Mouse (Mus musculus): ENCODE data around the gene Sept3. TPM values are rescaled to one million over a fixed set of nuclear protein-coding genes. Genes with fewer than 3 reads are reported as not detected.
A peak's percentile ranks its signal among the peaks of the same experiment; 100 is the strongest.

Gene Sept3
- 223 and 233 TPM in 2 replicates for polyA plus RNA-seq (2016; fragmentation: Nextera tagmentation; extraction: Ambion mirVana)

DNA sequence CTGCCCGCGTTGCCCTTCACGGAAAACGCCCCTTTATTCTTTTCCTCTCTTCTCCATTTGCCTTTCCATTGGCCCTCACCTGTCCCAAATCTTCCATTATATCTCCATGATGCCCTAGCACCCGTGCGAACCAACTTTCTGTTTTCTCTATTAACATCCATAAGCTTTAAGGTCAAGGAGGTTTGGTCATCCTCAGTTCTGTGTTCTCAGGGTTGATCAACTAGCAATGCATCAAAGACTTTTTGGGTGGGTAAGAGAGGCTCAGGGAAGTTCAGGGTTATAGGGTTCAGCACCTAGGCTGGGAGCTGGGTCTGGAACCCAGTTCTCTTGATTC, at the start of gene Sept3:
Gene Sept3 (plus strand): TSS at position 301 of the 334 bp plus-strand sequence.
- Histone ChIP-seq H3K27me3 (peaks cover 30% of the 10 kb centered on the region), H3K4me3 (replicated peaks) (peak within 1 kb of the TSS; percentile 80), H3K9ac (peak within 1 kb of the TSS; percentile 91), H3K36me3 (replicated peaks) (peaks cover 23% of the 10 kb centered on the region), H3K9me3 (no peaks in the 10 kb centered on the region), H3K4me2 (peak within 1 kb of the TSS; percentile 75), H3K27ac (peak within 1 kb of the TSS; percentile 95), H3K4me1 (peaks cover 53% of the 10 kb centered on the region)
- no peak; the same call in 1 of the 2 replicates for ATAC-seq (ENCODE audit: low FRiP score)
- WGBS: 24% methylated on average over 6 of the region's 6 CpGs

DNA sequence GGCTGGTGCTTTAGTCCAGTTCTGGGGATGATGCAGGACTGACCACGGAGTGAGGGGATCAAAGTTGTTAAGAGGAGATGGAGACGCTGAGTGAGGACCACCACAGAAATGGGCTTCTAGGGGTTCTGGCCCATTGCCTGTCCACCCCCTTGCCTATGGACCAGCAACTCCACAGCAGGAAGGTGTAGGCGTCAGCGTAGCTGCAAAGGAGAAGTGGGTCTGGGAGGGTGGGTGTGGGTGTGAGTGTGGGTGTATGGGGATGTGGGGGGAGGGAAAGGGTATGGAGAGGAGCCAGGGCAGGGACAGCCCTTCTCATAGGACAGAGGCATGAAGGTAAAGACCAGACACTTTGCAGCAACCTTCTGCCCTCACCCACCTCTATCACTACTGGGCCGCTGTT, 48.9 kb upstream of the Sept3 start:
- no peak overlapping the region for H3K27ac ChIP-seq
- 91% methylated on average over 5 of the region's 5 CpGs for WGBS
- H3K4me1 ChIP-seq: peaks cover 25% of the 10 kb centered on the region
- no peaks in the 10 kb centered on the region for H3K36me3 ChIP-seq (replicated peaks)
- ATAC-seq (ENCODE audit: low FRiP score): no peak
- H3K27me3 ChIP-seq: peaks cover 43% of the 10 kb centered on the region
- no peak overlapping the region for H3K9ac ChIP-seq
- H3K4me3 ChIP-seq (replicated peaks): no peak overlapping the region
- H3K9me3 ChIP-seq: no peaks in the 10 kb centered on the region
- H3K4me2 ChIP-seq: no peak overlapping the region

DNA sequence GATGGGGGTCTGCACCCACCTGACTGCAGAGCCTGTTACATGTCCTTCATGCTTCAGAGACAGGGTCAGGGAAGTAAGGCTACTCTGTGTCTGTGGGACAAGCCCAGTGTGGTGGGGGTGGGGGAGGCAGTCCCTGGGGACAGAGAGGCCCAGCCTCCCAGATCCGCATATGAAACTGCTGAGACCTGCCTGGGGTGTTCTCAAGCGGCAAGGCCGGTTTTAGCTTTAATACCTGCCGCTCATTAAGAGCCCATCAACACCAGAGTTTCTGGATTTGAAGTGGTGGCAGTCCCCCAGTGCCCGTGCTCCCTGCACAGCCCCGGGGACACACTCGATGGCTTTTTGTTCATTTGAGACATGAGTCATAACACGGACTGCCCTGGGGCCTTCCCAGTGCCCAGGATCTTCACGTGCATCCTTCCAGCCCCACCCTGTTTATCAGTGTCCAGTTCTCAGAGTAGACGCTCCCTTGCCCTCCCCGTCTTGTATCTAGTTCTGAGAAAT, 45.1 kb upstream of the Sept3 start:
- ATAC-seq (ENCODE audit: low FRiP score): no peak
- Histone ChIP-seq H3K27ac (no peak overlapping the region), H3K4me3 (replicated peaks) (no peak overlapping the region), H3K9ac (no peak overlapping the region), H3K4me2 (no peak overlapping the region), H3K27me3 (peaks cover 18% of the 10 kb centered on the region), H3K36me3 (replicated peaks) (peaks cover 7% of the 10 kb centered on the region; the same call in 1 of the 2 replicates), H3K4me1 (peaks cover 8% of the 10 kb centered on the region; the same call in 1 of the 2 replicates), H3K9me3 (no peaks in the 10 kb centered on the region)
- WGBS: 32% methylated on average over 11 of the region's 11 CpGs

- WGBS: 62% methylated on average over 6 of the region's 6 CpGs
- no peak overlapping the region for H3K4me3 ChIP-seq (replicated peaks)
- H3K4me1 ChIP-seq: peaks cover 8% of the 10 kb centered on the region; the same call in 1 of the 2 replicates
- H3K9me3 ChIP-seq: no peaks in the 10 kb centered on the region
- ATAC-seq (ENCODE audit: low FRiP score): no peak
- H3K4me2 ChIP-seq: no peak overlapping the region
- peaks cover 7% of the 10 kb centered on the region; the same call in 1 of the 2 replicates for H3K36me3 ChIP-seq (replicated peaks)
- H3K27ac ChIP-seq: no peak overlapping the region; the same call in 1 of the 2 replicates
- H3K27me3 ChIP-seq: peaks cover 12% of the 10 kb centered on the region
- H3K9ac ChIP-seq: no peak overlapping the region
These were observed 44.5 kb upstream of the Sept3 start for GRCm38 (mm10) chr15:82230098-82230611.

- 82% methylated on average over 4 of the region's 4 CpGs for WGBS
- Histone ChIP-seq H3K9me3 (no peaks in the 10 kb centered on the region), H3K9ac (no peak overlapping the region), H3K27ac (no peak overlapping the region), H3K27me3 (peaks cover 2% of the 10 kb centered on the region; the same call in 1 of the 2 replicates), H3K4me3 (replicated peaks) (no peak overlapping the region), H3K4me2 (no peak overlapping the region), H3K36me3 (replicated peaks) (peaks cover 7% of the 10 kb centered on the region; the same call in 1 of the 2 replicates), H3K4me1 (peaks cover 8% of the 10 kb centered on the region; the same call in 1 of the 2 replicates)
- ATAC-seq (ENCODE audit: low FRiP score): 0 out of 2 replicates have a peak, but pooled peaks have one; percentile 46
These were observed 43.6 kb upstream of the Sept3 start for GRCm38 (mm10) chr15:82231100-82231499.

DNA sequence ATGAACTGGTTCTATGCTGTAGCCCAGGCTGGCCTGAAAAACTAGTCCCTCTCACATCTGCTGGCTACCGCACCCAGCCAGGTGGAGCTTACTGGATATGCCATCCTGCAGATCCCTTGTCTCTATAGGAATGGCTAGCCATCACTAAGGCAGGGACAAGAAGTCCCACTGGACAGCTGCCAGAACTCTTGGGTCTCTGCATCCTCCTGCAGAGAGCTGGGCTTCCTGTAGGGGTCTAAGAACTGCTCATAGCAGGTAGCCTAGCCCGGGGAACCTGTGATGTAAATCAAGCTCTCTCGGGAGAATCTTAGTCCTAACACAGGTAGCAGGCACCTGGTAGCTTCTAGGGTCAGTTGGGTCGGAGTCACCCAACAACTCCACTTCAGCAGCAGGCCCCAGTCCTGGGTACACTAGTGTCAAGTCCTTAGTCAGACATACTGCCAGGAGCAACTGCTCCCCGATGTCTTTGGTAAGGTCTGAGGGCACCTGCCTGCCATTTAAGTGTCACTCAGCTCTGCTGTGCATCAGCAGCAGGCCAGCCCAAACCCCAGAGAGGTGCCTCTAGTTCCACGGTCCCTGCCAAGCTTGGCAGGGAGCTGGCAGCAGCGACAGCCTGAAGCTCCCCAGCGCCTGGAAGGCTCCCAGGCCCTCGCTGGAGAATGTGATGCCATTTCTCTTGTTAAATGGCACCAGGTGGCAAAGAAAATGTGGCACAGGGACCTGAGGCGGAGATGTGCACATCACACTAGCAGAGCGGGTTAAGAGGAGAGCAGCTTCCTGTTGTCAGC, 42.9 kb upstream of the Sept3 start:
- no peak for ATAC-seq (ENCODE audit: low FRiP score)

GRCm38 (mm10) chr15:82232651-82233050, 42.0 kb upstream of the Sept3 start:
- 68% methylated on average over 4 of the region's 4 CpGs for WGBS

More for the DNA sequence above, 42.9 kb upstream of the Sept3 start:
- H3K27me3 ChIP-seq: no peaks in the 10 kb centered on the region
- H3K9ac ChIP-seq: no peak overlapping the region
- H3K36me3 ChIP-seq (replicated peaks): peaks cover 7% of the 10 kb centered on the region; the same call in 1 of the 2 replicates
- no peak overlapping the region for H3K27ac ChIP-seq
- no peak overlapping the region for H3K4me3 ChIP-seq (replicated peaks)
- H3K9me3 ChIP-seq: no peaks in the 10 kb centered on the region
- 63% methylated on average over 11 of the region's 11 CpGs for WGBS
- peaks cover 8% of the 10 kb centered on the region; the same call in 1 of the 2 replicates for H3K4me1 ChIP-seq
- no peak overlapping the region for H3K4me2 ChIP-seq

GRCm38 (mm10) chr15:82235661-82236060, 39.0 kb upstream of the Sept3 start:
- no peak overlapping the region for H3K4me3 ChIP-seq (replicated peaks)
- H3K27ac ChIP-seq: no peak overlapping the region
- ATAC-seq (ENCODE audit: low FRiP score): no peak
- H3K9me3 ChIP-seq: no peaks in the 10 kb centered on the region
- H3K36me3 ChIP-seq (replicated peaks): peaks cover 20% of the 10 kb centered on the region; the same call in 1 of the 2 replicates
- 73% methylated on average over 10 of the region's 10 CpGs for WGBS
- no peak overlapping the region for H3K4me2 ChIP-seq
- no peak overlapping the region for H3K9ac ChIP-seq
- no peaks in the 10 kb centered on the region for H3K27me3 ChIP-seq
- no peaks in the 10 kb centered on the region for H3K4me1 ChIP-seq

More at GRCm38 (mm10) chr15:82232651-82233050, 42.0 kb upstream of the Sept3 start:
- H3K4me2 ChIP-seq: no peak overlapping the region
- H3K36me3 ChIP-seq (replicated peaks): peaks cover 7% of the 10 kb centered on the region; the same call in 1 of the 2 replicates
- H3K27me3 ChIP-seq: no peaks in the 10 kb centered on the region
- H3K9ac ChIP-seq: no peak overlapping the region
- no peak for ATAC-seq (ENCODE audit: low FRiP score)
- H3K27ac ChIP-seq: no peak overlapping the region
- peaks cover 8% of the 10 kb centered on the region; the same call in 1 of the 2 replicates for H3K4me1 ChIP-seq
- H3K4me3 ChIP-seq (replicated peaks): no peak overlapping the region
- no peaks in the 10 kb centered on the region for H3K9me3 ChIP-seq

- 20% methylated on average over 5 of the region's 5 CpGs for WGBS
- no peaks in the 10 kb centered on the region for H3K27me3 ChIP-seq
- no peak overlapping the region for H3K9ac ChIP-seq
- H3K27ac ChIP-seq: no peak overlapping the region
- ATAC-seq (ENCODE audit: low FRiP score): peak; percentile 68; the same call in 1 of the 2 replicates
- H3K9me3 ChIP-seq: no peaks in the 10 kb centered on the region
- H3K36me3 ChIP-seq (replicated peaks): peaks cover 20% of the 10 kb centered on the region; the same call in 1 of the 2 replicates
- no peak overlapping the region for H3K4me3 ChIP-seq (replicated peaks)
- H3K4me1 ChIP-seq: no peaks in the 10 kb centered on the region
- no peak overlapping the region for H3K4me2 ChIP-seq
These were observed 38.1 kb upstream of the Sept3 start for GRCm38 (mm10) chr15:82236565-82236964.

DNA sequence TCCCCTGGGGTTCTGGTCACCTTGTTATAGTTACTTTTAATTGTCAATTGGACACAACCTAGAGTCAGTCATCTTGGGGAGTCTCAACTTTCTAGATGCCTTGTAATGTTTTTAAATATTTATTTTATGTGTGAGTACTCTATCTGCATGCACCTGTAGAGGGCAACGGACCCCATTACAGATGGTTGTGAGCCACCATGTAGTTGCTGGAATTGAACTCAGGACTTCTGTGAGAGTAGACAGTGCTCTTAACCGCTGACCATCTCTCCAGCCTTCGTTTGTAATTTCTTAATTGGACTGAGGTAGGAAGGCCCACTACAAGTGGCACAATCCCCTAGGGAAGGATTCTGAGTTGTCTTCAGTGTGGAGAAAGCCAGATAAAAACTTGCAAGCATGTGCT, 31.4 kb upstream of the Sept3 start:
- H3K9ac ChIP-seq: peak overlapping the region; percentile 71
- H3K4me2 ChIP-seq: peak overlapping the region; percentile 85
- H3K27ac ChIP-seq: no peak overlapping the region
- peak overlapping the region; percentile 65 for H3K4me3 ChIP-seq (replicated peaks)
- H3K9me3 ChIP-seq: no peaks in the 10 kb centered on the region
- 77% methylated on average over 3 of the region's 3 CpGs for WGBS
- ATAC-seq (ENCODE audit: low FRiP score): no peak
- 0 out of 2 replicates have a peak, but pooled peaks cover 10% of the 10 kb centered on the region for H3K36me3 ChIP-seq (replicated peaks)
- no peaks in the 10 kb centered on the region for H3K27me3 ChIP-seq
- H3K4me1 ChIP-seq: peaks cover 10% of the 10 kb centered on the region

GRCm38 (mm10) chr15:82243742-82244114, 31.0 kb upstream of the Sept3 start:
- ATAC-seq (ENCODE audit: low FRiP score): no peak; the same call in 1 of the 2 replicates
- 5% methylated on average over 12 of the region's 12 CpGs for WGBS
- Histone ChIP-seq H3K4me3 (replicated peaks) (peak overlapping the region; percentile 65), H3K9me3 (no peaks in the 10 kb centered on the region), H3K36me3 (replicated peaks) (0 out of 2 replicates have a peak, but pooled peaks cover 6% of the 10 kb centered on the region), H3K27me3 (no peaks in the 10 kb centered on the region), H3K27ac (peak overlapping the region; percentile 95; the same call in 1 of the 2 replicates), H3K4me1 (peaks cover 10% of the 10 kb centered on the region), H3K4me2 (peak overlapping the region; percentile 85), H3K9ac (peak overlapping the region; percentile 71)

DNA sequence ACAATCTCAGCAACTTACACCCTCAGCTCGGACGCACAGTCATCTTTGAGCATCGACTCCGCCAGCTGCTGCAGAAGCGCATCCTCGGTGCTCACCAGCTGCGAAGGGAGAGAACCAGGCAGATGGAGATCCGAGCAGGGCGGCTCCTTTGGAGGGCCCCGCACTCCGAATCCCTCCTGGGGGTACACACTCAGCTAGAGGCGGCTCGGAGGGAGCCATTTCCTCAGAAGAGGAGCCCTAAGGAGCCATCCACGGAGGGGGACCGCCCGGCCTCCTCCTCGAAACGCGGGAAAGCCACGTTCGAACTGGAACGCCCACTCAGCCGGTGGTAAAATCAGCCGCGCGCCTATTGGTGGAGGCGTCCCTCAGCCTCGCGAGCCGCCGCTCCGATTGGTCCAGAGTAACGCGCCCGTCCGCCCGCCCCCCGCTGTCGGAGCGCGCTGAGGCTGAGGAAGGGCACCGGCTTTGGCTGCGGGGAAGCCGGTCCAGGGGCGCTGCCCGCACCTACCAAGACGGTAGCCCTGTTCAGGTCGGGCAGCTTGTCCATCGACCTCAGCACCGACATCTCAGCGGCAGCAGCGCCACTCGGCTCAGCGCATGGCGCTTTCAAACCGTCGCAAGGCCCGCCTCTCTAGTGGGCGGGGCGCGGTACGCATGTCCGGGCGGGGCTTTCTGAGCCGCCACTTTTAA, 30.4 kb upstream of the Sept3 start, which contains the start of gene Cenpm:
Gene Cenpm (minus strand): TSS at position 634 of the 690 bp plus-strand sequence.
- Histone ChIP-seq H3K9me3 (no peaks in the 10 kb centered on the region), H3K9ac (peak within 1 kb of the TSS; percentile 71), H3K4me3 (replicated peaks) (peak within 1 kb of the TSS; percentile 65), H3K36me3 (replicated peaks) (0 out of 2 replicates have a peak, but pooled peaks cover under 1% of the 10 kb centered on the region), H3K27me3 (no peaks in the 10 kb centered on the region), H3K4me1 (peaks cover 10% of the 10 kb centered on the region), H3K27ac (peak within 1 kb of the TSS; percentile 95), H3K4me2 (peak within 1 kb of the TSS; percentile 85)
- peak; percentile 98 for ATAC-seq (ENCODE audit: low FRiP score)
- under 1% methylated on average over 65 of the region's 65 CpGs for WGBS
